Mouse (Mus musculus): ENCODE results near the gene Gm49396.

The Gm49396 gene

DNA sequence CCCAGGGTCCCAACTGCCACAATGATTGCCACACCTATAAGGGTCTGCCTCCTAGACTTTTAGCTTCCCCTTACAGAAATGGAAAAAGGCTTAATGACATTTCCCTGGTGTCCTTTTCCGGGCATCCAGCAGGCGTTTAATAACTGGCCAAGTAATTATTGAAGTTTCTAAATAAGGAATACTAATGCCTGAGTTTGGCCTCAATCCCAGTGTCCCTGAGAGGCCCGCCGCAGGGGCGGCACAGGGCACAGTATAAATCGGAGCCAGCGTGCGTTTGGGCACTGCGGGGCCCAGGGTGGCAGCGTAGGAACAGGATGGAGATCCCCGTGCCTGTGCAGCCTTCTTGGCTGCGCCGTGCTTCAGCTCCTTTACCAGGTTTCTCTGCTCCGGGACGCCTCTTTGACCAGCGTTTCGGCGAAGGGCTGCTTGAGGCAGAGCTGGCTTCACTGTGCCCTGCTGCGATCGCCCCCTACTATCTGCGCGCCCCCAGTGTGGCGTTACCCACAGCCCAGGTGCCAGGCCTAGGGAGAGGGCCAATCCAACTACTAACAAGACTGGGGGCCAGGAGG, 10.0 kb upstream of the Gm49396 start:
- no peak for DNase-seq (ENCODE audit: low spot score)

DNA sequence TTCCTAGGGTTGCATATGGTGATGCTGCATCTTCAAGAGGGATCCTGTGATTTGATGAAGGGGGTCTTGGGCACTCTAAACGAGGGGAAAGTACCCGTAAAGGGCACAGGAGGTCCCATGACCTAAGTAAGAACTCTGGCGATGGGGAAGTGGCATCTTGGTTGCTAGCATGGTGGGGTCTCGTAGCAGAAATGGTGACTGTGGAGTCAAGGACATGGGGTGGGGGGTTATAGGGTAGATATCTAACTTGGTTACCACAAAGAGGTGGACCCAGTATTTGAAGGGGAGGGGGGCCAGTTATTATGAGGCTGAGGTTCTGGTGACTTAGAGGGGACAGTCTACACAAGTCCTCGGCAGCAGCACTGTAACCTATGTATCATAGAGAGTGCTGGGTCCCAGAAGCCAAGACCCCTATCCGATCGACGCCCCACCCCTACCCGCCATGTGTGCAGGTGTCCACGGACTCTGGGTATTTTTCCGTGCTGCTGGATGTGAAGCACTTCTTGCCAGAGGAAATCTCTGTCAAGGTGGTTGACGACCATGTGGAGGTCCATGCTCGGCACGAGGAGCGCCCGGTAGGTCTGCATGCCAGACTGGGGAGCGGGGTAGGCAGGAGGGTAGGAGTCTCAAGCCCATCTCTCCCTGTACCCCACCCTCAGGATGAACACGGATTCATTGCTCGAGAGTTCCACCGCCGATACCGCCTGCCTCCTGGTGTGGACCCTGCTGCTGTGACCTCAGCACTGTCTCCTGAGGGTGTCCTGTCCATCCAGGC, 9.1 kb upstream of the Gm49396 start:
- DNase-seq (ENCODE audit: low spot score) = no peak

DNA sequence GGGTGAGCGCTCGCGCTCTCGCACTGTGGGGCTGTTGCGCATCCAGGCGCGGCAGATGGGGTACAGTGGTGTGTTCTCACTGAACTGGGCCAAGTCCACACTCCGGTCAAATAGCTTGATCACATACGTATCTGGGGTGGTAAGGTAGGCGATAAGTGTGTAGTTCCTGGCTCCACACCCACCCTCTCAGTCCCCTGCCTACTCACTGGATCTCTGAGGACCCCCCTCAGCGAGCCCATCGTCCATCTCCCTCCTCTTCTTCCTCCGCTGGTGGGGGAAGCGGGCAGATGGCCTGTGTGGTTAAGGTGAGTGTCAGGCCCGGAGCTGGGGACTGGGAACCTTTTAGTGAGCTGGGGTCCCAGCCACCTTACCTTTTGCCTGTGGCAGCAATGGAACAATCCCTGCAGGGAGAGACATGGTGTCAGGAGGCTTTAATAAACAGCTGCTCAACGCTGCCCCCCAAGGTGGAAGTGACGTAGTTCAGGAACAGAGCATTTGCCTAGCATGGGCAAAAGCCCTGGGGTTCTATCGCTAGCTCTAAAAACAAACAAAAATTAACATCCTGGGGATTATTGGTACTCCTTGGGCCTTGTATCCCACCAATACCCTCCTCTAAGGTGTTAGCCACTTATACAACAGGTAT, 6.1 kb upstream of the Gm49396 start:
- no peak for DNase-seq (ENCODE audit: low spot score)

DNA sequence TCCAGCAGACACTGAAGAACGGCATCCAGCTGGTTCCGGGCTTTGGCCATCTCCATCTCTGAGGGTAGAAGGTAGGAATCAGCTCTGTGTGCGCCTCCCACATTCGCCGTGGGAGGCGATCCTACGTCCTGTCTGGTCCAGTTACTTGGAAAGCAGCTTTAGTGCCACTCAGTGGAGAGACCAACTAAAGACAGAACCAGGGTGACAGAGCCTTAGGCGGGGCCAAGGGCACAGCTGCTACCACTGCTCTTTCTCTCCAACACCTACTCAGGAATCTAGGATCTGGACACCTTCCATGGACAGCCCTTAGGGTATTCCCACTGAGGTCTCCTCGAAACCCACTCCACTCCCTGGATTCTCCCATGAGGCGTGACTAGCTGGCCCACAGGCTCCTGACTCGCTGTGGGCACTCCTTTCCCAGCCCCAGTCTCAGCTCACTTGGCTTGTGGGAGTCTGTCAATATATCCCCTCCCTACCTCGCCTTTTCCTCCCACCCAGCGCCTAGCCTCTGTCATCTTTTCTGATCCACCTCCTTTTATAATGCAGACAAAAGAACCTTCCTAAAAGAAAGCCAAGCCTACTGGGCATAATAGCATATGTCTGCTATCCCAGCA, 5.1 kb upstream of the Gm49396 start:
- no peak for DNase-seq (ENCODE audit: low spot score)

DNA sequence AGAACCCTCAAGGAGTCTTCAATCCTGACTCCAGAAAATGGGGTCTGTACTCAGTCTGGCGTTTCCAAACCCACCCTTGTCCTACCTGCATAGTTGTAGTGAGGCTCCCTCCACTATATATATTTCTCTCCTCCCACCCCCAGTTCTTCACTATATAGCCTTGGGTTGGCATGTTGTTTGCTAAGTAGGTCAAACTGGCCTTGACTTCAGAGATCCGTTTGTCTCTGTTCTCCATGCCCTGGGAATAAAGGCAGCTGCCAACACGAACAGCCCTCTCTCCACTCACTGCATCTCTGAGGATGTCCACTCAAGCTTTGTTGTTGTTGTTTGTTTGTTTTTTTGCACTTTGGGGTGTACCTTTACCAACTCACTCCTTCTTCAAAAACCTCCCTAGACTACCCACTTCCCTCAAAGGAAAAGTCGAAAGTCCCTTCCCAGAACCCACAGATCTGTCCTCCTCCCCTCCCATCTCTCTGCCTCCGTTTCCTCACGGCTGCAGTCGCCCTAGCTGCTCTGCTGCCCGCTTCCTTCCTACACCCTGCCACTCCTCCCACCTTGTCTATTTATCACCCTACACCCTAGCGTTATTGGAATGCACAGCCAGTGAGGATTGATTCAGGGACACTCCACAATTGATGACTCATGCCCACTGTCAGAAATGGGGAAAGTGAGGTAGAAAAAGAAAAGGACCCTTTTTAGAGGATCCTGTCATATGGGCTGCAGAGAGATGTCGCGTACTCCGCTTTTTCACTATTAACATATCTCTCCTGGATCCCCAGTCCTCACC, 4.3 kb upstream of the Gm49396 start:
- DNase-seq (ENCODE audit: low spot score) = no peak

DNA sequence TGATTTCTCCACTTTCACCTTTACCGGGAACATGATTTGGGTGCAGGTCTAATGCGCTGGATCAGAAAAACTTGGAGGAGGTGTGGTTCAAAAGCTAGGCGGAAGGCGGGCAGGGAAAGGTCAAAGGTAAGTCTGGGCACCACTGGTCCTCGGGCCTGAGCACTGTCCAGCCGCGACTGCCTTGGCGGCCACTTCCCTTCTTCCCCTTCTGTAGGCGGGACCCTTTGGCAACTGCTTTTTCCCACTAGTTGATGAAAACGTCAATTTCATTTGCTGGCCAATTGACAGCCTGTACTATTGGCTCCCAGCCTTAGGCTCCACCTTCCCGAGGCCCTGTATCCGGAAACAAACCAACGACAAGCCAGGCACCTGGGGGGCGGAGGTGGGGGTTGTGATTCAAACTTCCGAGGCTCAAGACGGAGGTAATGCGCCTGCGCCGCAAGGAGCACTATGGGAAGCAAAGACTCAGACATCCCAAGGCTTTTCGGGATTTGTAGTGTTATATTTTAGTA, 3.6 kb upstream of the Gm49396 start, which contains the start of gene Lin37:
Lin37 (minus strand) TSS at position 396 of the 512 bp plus-strand sequence.
- peak; percentile 98 for DNase-seq (ENCODE audit: low spot score)

DNA sequence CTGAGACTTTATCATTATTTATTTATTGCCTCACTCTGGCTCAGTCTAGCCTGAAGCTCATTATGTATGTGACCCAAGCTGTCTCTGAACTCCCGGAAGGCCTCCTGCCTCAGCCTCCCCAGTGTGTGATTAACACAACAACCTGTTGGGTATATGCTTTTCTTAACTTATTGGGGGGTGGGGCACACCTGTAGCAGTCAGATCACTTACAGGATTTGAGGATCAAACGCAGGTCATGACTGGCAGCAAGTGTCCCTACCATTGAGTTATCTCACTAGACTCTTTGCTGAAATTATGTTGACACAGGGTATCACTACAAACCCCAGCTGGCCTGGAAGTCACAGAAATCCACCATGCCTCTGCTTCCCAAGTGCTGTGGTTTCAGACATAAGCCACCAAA, 2.8 kb upstream of the Gm49396 start:
- DNase-seq (ENCODE audit: low spot score) = no peak

DNA sequence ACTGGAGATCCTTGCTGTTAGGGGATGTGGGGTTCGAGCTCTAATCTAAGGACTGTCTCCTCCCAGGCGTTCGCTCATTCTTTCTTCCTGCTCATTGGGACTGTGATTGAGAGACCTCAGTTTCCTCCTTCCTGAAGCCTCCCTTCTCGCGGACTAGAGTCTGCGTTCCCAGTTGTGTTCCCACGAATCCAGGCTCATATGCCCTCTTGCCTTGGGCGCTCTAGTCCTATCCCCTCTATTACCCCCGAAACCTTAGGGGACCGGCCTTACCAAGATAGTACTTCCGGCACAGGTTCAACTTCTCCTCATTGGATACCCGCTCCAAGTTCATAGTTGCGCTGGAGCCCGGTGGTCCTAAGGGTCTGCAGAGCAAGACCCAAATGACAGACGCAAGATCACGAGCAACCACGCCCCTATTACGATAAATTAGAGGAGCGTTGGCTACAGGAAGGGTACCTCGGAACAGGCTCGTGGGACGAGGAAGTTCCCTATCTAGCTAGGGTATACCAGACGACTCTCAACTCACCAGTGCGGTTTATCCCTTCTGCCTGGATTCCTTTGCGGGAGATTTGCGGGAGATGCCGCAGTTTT, 523 bp upstream of the Gm49396 start:
- no peak for DNase-seq (ENCODE audit: low spot score)

DNA sequence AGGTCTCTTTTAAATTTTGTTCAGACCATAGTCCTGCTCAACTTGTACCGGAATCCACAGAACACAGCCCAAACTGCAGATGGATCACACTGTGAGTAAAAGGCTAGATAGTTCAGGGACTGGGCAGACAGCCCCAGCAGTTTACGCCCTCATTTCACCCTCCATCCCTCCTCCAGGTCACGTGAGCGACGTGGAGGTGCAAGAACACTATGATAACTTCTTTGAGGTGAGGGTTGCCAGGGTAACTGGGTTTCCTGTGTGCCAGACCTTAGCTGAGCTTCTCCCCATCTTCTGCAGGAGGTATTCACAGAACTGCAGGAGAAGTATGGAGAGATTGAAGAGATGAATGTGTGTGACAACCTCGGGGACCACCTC, 749 bp downstream of the Gm49396 start:
- no peak for DNase-seq (ENCODE audit: low spot score)

DNA sequence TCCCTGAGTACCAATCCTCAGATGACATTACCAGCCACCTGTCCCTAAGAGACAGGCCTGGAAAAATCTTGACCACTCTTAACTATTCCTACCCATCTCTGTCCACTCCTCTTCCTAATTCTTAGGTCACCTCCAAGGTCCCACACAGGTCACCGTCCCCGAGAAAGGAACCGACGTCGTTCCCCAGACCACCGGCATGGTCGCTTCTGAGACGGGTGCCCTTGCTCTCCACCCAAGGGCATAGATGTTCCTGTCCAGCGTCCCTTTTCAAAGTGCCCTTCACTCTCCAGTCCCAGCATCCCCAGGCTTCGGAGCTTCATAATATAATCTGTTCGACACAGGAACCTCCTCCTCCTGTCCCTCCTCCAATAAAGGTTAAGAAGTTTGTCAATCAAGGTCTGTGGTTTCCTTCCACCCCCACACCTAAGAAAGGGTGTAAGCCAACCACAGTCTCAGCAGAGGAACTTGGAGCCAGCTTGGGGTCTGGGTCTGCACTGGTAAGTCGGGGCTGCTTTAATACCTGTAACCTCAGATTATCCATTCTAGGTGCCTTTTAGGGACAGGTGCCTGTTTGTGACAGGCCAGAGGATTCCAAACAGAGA, 1.9 kb downstream of the Gm49396 start, which contains the start of gene Igflr1:
Igflr1 (plus strand) TSS at position 458 of the 602 bp plus-strand sequence.
- no peak for DNase-seq (ENCODE audit: low spot score)

DNA sequence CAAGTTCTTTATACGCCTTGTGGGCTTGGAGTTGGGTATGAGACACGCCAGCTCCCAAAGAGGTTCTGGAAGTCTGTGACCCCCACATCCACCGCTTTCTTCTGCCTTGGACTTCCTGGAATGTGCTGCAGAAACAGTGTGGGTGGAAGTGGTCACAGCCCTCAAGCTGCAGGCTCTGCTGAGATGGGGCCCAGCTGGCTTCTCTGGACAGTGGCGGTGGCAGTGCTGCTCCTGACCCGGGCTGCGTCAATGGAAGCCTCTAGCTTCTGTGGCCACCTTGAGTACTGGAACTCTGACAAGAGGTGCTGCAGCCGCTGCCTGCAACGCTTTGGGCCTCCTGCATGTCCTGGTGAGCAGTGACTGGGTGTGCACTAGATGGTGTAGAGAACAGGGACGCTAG, 2.9 kb downstream of the Gm49396 start:
- DNase-seq (ENCODE audit: low spot score) = no peak

DNA sequence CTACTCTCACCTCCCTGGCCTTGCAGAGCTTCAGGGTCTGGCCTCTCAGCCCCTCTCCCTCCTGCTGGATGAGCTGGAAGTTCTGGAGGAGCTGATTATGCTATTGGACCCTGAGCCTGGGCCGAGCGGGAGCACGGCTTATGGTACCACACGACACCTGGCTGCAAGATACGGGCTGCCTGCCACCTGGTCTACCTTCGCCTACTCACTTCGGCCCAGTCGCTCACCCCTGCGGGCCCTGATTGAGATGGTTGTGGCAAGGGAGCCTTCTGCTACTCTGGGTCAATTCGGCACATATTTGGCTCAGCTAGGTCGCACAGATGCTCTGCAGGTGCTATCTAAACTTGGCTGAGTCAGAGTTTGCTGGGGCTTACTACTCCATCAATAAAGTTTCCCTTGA, 4.4 kb downstream of the Gm49396 start:
- no peak for DNase-seq (ENCODE audit: low spot score)

DNA sequence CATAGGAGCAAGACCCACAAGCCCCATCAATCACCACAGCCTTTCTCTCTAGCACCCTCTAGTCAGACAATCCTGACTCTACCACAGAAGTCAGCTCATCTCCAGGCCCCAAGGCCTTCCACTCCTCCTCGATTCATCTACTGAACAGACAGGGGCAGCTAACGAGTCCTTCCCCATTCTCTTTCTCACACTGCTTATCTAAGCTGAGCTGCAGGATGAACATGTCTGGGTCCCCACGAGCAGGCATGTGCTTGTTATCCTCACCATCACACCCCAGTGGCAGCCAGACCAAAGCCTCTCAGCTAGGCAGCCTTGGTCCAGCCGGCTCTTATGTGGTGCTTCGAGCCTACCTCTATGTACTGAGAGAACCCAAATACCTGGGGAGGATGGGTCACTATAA, 9.2 kb downstream of the Gm49396 start:
- DNase-seq (ENCODE audit: low spot score) = no peak

DNA sequence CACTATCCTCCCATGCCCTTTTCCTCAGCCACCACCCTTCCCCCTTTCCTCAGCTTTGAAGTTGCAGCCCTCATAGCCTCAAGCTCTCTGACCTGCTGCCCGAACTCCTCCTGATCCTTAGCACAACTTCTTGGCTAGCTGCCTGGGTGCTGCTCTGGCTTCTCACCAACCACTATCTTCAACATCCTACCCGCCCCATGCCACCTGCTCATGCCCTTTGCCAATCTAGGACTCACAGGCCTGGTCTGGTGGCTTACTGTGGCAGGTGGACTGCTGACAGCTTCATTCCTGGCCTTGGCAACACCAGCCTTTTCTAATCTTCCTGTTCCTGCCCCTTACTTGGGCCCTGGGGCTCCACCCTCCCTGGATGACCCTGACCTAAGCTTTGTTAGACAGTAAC, 9.8 kb downstream of the Gm49396 start:
- DNase-seq (ENCODE audit: low spot score) = peak; percentile 58

DNA sequence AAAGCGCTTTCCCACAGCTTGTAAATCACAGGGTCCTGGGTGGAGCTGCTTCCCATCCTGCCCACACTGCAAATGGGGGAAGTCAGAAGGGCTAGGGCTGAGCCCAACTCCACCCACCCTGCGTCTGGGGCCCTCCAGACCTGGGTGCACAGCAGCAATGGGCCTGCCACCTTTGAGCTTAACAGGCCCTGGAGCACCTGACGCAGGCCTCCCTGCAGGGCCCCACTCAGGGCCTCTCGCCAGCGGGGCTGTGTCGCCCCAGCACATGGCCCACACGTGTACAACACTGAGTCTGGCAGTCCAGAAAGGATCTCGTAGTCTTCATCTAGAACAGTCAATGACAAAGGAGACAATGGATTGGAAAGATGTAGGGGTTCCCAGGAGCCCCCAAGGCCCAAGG, 16.8 kb downstream of the Gm49396 start:
- no peak for DNase-seq (ENCODE audit: low spot score)

DNA sequence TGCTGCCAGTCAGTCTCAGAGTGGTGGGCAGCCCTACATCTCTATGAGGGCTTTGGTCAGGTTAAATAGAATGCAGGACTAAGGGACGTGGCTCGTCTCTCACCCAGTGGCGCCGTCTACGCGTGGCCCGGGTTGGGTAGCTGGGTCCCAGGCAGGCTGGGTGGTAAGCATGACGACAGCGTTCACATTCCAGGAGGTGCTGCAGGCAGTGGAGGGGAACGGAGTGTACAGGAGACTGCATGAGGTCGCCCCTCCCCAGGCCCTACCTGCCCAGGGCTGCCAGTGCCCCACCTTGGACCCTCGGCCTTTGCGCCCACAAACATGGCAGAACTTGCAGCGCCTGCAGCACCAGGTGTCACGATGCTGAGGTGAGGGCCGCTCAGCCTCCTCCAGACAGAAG, 18.4 kb downstream of the Gm49396 start:
- DNase-seq (ENCODE audit: low spot score) = no peak

DNA sequence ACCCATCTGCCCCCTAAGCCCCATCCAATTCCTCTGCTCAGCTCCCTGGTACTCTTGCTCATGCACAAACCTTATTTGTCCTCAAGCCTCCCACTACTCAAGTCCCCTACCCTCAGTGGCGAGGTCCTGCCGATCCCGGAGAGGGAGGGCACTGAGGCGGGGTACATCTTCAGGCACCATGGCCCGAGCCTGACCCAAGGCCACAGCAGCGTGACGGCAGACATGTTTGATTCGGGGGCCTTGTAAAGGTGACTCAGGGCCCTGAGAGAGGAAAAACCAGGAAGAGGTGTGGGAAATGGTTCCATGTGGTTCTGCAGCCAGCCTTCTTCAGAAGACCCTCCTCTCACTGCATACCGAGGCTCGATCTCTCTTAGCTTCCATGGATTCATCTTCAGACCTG, 21.2 kb downstream of the Gm49396 start:
- DNase-seq (ENCODE audit: low spot score) = no peak

DNA sequence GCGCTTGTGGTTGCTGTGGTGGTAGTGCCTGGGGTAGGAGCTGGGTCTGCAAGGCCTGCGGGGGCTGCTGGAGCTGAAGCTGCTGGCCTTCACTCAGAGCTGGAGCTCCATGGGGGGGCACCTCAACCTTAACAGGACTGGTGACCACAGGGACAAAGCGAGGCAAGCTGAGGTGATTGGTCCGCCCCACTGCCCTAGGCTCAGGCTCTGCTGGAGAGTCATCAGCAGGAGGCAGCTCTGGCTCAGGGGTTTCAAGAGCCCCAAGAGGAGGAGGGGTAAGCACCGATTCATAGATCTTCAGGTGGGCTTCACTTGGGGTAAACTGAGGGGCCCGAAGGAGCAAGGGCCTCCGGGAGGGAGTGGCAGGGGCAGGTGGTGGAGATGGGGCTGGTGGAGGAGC, 22.0 kb downstream of the Gm49396 start:
- no peak for DNase-seq (ENCODE audit: low spot score)

DNA sequence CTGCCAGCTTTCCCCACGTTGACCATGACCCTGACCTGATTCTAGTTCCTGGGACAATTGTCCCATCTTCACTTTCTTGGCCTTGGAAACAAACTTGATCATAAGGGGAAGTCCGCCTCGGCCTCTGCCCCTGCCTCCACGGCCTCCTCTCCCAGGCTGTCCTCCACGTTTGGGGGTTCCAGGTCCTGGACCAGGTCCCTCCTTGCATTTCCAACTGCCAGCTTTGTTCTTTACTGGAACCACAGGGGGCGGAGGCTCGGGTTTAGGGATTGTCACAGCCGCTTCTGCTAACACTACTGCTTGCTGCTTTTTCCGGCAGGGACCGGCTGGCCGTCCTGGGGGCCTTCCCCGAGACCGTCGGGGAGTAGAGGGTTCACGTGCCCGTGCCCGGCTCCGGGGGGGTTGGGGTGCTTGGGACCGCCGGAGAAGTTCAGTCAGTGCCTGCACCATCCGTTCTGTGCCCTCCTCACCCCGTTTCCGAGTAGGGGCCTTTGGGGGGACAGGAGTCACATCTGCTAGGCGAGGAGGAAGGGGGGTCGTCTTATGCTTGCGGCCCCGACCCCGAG, 23.4 kb downstream of the Gm49396 start:
- no peak for DNase-seq (ENCODE audit: low spot score)

DNA sequence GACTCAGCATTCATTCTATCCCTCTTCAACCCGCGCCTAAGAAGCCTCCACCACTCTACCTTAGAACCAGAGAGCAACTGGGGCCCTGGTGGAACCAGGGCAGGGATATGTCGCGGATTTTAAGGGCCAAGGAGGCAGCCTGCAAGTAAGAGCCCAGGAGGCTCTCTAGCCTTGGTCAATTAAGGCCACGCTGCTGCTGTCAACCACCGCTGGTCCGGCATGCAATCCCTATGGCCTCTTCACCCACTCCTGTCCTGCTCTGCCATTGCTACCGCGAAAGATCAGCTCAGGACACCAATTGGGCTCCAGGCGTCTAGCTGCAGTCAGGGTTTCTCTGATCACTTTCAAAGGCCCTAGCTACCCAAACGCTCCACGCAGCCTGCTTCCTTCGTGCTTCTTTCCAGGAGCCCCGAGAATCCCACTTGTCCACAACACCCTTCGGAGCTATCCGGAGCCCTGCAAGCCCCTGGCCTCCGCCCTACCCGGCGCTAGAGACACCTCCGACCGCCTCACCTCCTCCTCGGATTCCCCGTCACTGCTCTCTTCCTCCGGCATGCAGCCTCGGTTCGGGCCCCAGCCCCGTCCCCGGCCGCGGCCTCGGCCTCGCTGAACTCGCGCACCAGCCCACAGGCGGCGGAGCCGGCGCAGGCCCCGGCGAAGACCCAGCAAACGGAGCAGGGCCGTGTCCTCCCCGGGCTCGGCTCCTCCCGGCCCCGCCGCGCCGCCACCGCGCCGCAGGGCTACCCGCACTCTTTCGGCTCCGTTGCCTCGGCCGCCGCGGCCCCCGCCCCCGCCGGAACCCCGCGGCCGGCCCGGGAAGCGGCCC, 24.9 kb downstream of the Gm49396 start:
- DNase-seq (ENCODE audit: low spot score) = no peak
